Mouse (Mus musculus): Measurements from ENCODE around the gene Ick. TPM values are rescaled to one million over a fixed set of nuclear protein-coding genes. Genes with fewer than 3 reads are reported as not detected.

The Ick gene
- polyA plus RNA-seq, 1 experiment from 2014 or later, result 7.0 TPM

- Histone ChIP-seq H3K9ac (no peak overlapping the region), H3K4me3 (no peak overlapping the region), H3K27me3 (replicated peaks) (no peaks in the 10 kb centered on the region), H3K4me2 (no peak overlapping the region), H3K4me1 (peaks cover 11% of the 10 kb centered on the region; the same call in 1 of the 2 replicates), H3K9me3 (replicated peaks) (no peaks in the 10 kb centered on the region), H3K27ac (no peak overlapping the region), H3K36me3 (no peaks in the 10 kb centered on the region)
- ATAC-seq, result no peak
- 85% methylated on average over 9 of the region's 9 CpGs for WGBS (ENCODE audit: insufficient replicate concordance)
Observed at GRCm38 (mm10) chr9:78197801-78198200, 88.8 kb downstream of the Ick start.

- Histone ChIP-seq H3K27ac (no peak overlapping the region), H3K27me3 (replicated peaks) (no peaks in the 10 kb centered on the region), H3K4me2 (no peak overlapping the region), H3K4me3 (no peak overlapping the region), H3K36me3 (peaks cover 3% of the 10 kb centered on the region; the same call in 1 of the 2 replicates), H3K9ac (no peak overlapping the region), H3K4me1 (no peaks in the 10 kb centered on the region), H3K9me3 (replicated peaks) (no peaks in the 10 kb centered on the region)
- WGBS (ENCODE audit: insufficient replicate concordance), result 68% methylated on average over 6 of the region's 6 CpGs
- ATAC-seq, result no peak
Observed at GRCm38 (mm10) chr9:78204194-78204593, 95.2 kb downstream of the Ick start.

GRCm38 (mm10) chr9:78208956-78209355 is 100.0 kb downstream of the Ick start:
- Histone ChIP-seq H3K9me3 (replicated peaks) (no peaks in the 10 kb centered on the region), H3K9ac (no peak overlapping the region), H3K4me2 (no peak overlapping the region), H3K36me3 (peaks cover 3% of the 10 kb centered on the region; the same call in 1 of the 2 replicates), H3K27me3 (replicated peaks) (no peaks in the 10 kb centered on the region), H3K4me3 (no peak overlapping the region), H3K27ac (no peak overlapping the region), H3K4me1 (peaks cover 10% of the 10 kb centered on the region; the same call in 1 of the 2 replicates)
- ATAC-seq, result no peak
- 43% methylated on average over 4 of the region's 4 CpGs for WGBS (ENCODE audit: insufficient replicate concordance)

- Histone ChIP-seq H3K4me3 (no peak overlapping the region), H3K27me3 (replicated peaks) (no peaks in the 10 kb centered on the region), H3K36me3 (peaks cover 3% of the 10 kb centered on the region; the same call in 1 of the 2 replicates), H3K27ac (no peak overlapping the region), H3K4me1 (peaks cover 10% of the 10 kb centered on the region; the same call in 1 of the 2 replicates), H3K9me3 (replicated peaks) (no peaks in the 10 kb centered on the region), H3K9ac (no peak overlapping the region), H3K4me2 (no peak overlapping the region)
- WGBS (ENCODE audit: insufficient replicate concordance), result 70% methylated on average over 3 of the region's 3 CpGs
- no peak for ATAC-seq
Observed at GRCm38 (mm10) chr9:78210079-78210478, 101.1 kb downstream of the Ick start.

DNA sequence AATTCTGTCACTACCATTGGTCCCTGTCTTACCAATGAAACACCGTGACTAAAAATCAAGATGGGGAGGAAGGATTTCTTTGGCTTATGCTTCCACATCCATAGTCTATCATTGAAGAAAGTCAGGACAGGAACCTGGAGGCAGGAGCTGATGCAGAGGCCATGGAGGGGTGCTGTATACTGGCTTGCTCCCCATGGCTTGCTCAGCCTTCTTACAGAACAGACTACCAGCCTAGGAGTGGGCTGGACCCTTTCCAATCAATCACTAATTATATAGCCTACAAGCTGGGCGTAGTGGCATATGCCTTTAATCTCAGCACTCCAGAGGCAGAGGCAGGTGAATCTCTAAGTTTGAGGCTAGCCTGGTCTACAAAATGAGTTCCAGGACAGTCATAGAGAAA is 101.8 kb downstream of the Ick start:
- WGBS (ENCODE audit: insufficient replicate concordance), result 81% methylated on average over 2 of the region's 2 CpGs
- no peaks in the 10 kb centered on the region for H3K27me3 ChIP-seq (replicated peaks)
- ATAC-seq, result no peak

GRCm38 (mm10) chr9:78211521-78211920 is 102.5 kb downstream of the Ick start:
- H3K4me1 ChIP-seq, result peaks cover 10% of the 10 kb centered on the region; the same call in 1 of the 2 replicates
- no peak overlapping the region for H3K4me3 ChIP-seq
- WGBS (ENCODE audit: insufficient replicate concordance), result 66% methylated on average over 3 of the region's 3 CpGs
- no peak overlapping the region for H3K4me2 ChIP-seq
- no peaks in the 10 kb centered on the region for H3K36me3 ChIP-seq
- H3K27ac ChIP-seq, result no peak overlapping the region
- no peak overlapping the region for H3K9ac ChIP-seq
- no peaks in the 10 kb centered on the region for H3K9me3 ChIP-seq (replicated peaks)
- no peaks in the 10 kb centered on the region for H3K27me3 ChIP-seq (replicated peaks)
- no peak for ATAC-seq

More for the DNA sequence above, 101.8 kb downstream of the Ick start:
- H3K9me3 ChIP-seq (replicated peaks), result no peaks in the 10 kb centered on the region
- no peaks in the 10 kb centered on the region for H3K36me3 ChIP-seq
- no peak overlapping the region for H3K9ac ChIP-seq
- H3K4me3 ChIP-seq, result no peak overlapping the region
- H3K27ac ChIP-seq, result no peak overlapping the region
- no peak overlapping the region for H3K4me2 ChIP-seq
- peaks cover 10% of the 10 kb centered on the region; the same call in 1 of the 2 replicates for H3K4me1 ChIP-seq

- 40% methylated on average over 7 of the region's 7 CpGs for WGBS (ENCODE audit: insufficient replicate concordance)
- ATAC-seq, result no peak
- H3K27ac ChIP-seq, result no peak overlapping the region
Observed at GRCm38 (mm10) chr9:78212341-78213049, 103.5 kb downstream of the Ick start.

GRCm38 (mm10) chr9:78217074-78217473 is 108.1 kb downstream of the Ick start:
- no peak overlapping the region for H3K27ac ChIP-seq
- no peak overlapping the region for H3K9ac ChIP-seq
- ATAC-seq, result no peak
- H3K27me3 ChIP-seq (replicated peaks), result no peaks in the 10 kb centered on the region
- H3K4me1 ChIP-seq, result peaks cover 12% of the 10 kb centered on the region; the same call in 1 of the 2 replicates
- no peak overlapping the region for H3K4me2 ChIP-seq
- no peaks in the 10 kb centered on the region for H3K36me3 ChIP-seq
- 50% methylated on average over 4 of the region's 4 CpGs for WGBS (ENCODE audit: insufficient replicate concordance)
- H3K9me3 ChIP-seq (replicated peaks), result no peaks in the 10 kb centered on the region
- H3K4me3 ChIP-seq, result no peak overlapping the region

More at GRCm38 (mm10) chr9:78212341-78213049, 103.5 kb downstream of the Ick start:
- Histone ChIP-seq H3K4me1 (peaks cover 14% of the 10 kb centered on the region; the same call in 1 of the 2 replicates), H3K9me3 (replicated peaks) (no peaks in the 10 kb centered on the region), H3K27me3 (replicated peaks) (no peaks in the 10 kb centered on the region), H3K9ac (no peak overlapping the region), H3K4me2 (no peak overlapping the region), H3K36me3 (no peaks in the 10 kb centered on the region), H3K4me3 (no peak overlapping the region)

Other genes starting within 250 kb of the Ick start
- 28.1 and 28.8 TPM in 2 replicates for gene Elovl5, start 191.8 kb upstream of the Ick start, polyA plus RNA-seq (2016; fragmentation: Nextera tagmentation; extraction: Ambion mirVana)
- not detected in 2 replicates for gene Gcm1, start 57.3 kb upstream of the Ick start, polyA plus RNA-seq (2016; fragmentation: Nextera tagmentation; extraction: Ambion mirVana)
- gene Fbxo9, start 127 bp upstream of the Ick start, polyA plus RNA-seq (2016; fragmentation: Nextera tagmentation; extraction: Ambion mirVana), result 74.8 and 75.0 TPM in 2 replicates
- gene Gsta4, start 73.6 kb downstream of the Ick start, polyA plus RNA-seq (2016; fragmentation: Nextera tagmentation; extraction: Ambion mirVana), result 20.0 and 22.1 TPM in 2 replicates
- gene Gsta1, start 121.5 kb downstream of the Ick start, polyA plus RNA-seq (2016; fragmentation: Nextera tagmentation; extraction: Ambion mirVana), result not detected in 2 replicates
- not detected in 2 replicates for gene Gm3776, start 147.9 kb downstream of the Ick start, polyA plus RNA-seq (2016; fragmentation: Nextera tagmentation; extraction: Ambion mirVana)
- not detected in 2 replicates for gene Gm10639, start 180.7 kb downstream of the Ick start, polyA plus RNA-seq (2016; fragmentation: Nextera tagmentation; extraction: Ambion mirVana)
- gene Omt2a, start 205.6 kb downstream of the Ick start, polyA plus RNA-seq (2016; fragmentation: Nextera tagmentation; extraction: Ambion mirVana), result not detected in 2 replicates
- not detected in 2 replicates for gene Omt2b, start 218.4 kb downstream of the Ick start, polyA plus RNA-seq (2016; fragmentation: Nextera tagmentation; extraction: Ambion mirVana)
- gene Gsta2, start 246.6 kb downstream of the Ick start, polyA plus RNA-seq (2016; fragmentation: Nextera tagmentation; extraction: Ambion mirVana), result 0.18 TPM in 1 of 2 replicates, not detected in the other

All from liver, embryonic 12.5 days (tissue).